Mouse (Mus musculus) heart, postnatal 14 days (tissue): ENCODE data around the gene Mag. TPM values are rescaled to one million over a fixed set of nuclear protein-coding genes. Genes with fewer than 3 reads are reported as not detected.
"Not testable (repeated sequence)": the region's sequence is repeated elsewhere in the genome, so short reads cannot be mapped to it uniquely, and the experiment has no call there.

Experiments used
- DNase-seq, 2 experiments: peaks; one replicate each; pipeline ENCODE4 v3.0.0; 2021 to 2022
- intact Hi-C: fragments of 180-260 bp; cut with DNase I; formaldehyde crosslinking; loops from one replicate; pipeline ENCODE4 v1.15.1; 2025
- long read RNA-seq, 2 experiments: library from polyadenylated mRNA; stranded (forward); transcript quantifications; one replicate each; pipeline ENCODE4 v2.0.0; 2021
- total RNA-seq, 2 experiments: library from RNA; stranded (reverse); gene quantifications; 2 replicates each; pipeline ENCODE4 v1.2.3; 2021

Mag gene
- total RNA-seq, result under 1 TPM; 0.15 to 0.22 TPM
- long read RNA-seq, experiment 1, result 0 reads
- long read RNA-seq, experiment 2, result 0 reads

GRCm38 (mm10) chr7:30914732-30915131, at the start of gene Mag:
TSS of gene Mag (minus strand) at chr7:30914873.
- intact Hi-C loops, result no loop called here
- no peak for DNase-seq

GRCm38 (mm10) chr7:30964366-30964765, 49.7 kb upstream of the Mag start:
- intact Hi-C loops, result no loop called here
- DNase-seq, result no peak

GRCm38 (mm10) chr7:30962862-30963261, 48.2 kb upstream of the Mag start:
- intact Hi-C loops, result no loop called here
- no peak for DNase-seq

- intact Hi-C loops, result no loop called here
- no peak for DNase-seq
These were observed 45.2 kb upstream of the Mag start for GRCm38 (mm10) chr7:30959786-30960349.

GRCm38 (mm10) chr7:30958866-30959487, 44.3 kb upstream of the Mag start:
- intact Hi-C loops, result no loop called here
- DNase-seq, result no peak

- intact Hi-C loops, result no loop called here
- no peak for DNase-seq
These were observed 43.6 kb upstream of the Mag start for GRCm38 (mm10) chr7:30958109-30958865.

GRCm38 (mm10) chr7:30957367-30957783, 42.7 kb upstream of the Mag start:
- intact Hi-C loops, result no loop called here

GRCm38 (mm10) chr7:30956756-30957366, 42.2 kb upstream of the Mag start, which contains the start of gene Usf2:
TSS of gene Usf2 (minus strand) at chr7:30956803.
- intact Hi-C loops, result no loop called here
- peak; percentile 79 to 85 for DNase-seq

More at GRCm38 (mm10) chr7:30957367-30957783, 42.7 kb upstream of the Mag start:
- peak; percentile 95 for DNase-seq

- peak; percentile 64 to 70 for DNase-seq
- intact Hi-C loops, result no loop called here
These were observed 41.7 kb upstream of the Mag start for GRCm38 (mm10) chr7:30956357-30956751.

GRCm38 (mm10) chr7:30955584-30956356, 41.1 kb upstream of the Mag start:
- intact Hi-C loops, result no loop called here
- peak; percentile 93 to 94 for DNase-seq

GRCm38 (mm10) chr7:30954971-30955520, 40.4 kb upstream of the Mag start:
- DNase-seq, result no peak
- intact Hi-C loops, result no loop called here

GRCm38 (mm10) chr7:30954036-30954435, 39.4 kb upstream of the Mag start:
- intact Hi-C loops, result no loop called here
- no peak for DNase-seq

- intact Hi-C loops, result no loop called here
- DNase-seq, result no peak
These were observed 38.8 kb upstream of the Mag start for GRCm38 (mm10) chr7:30953459-30953858.

- intact Hi-C loops, result no loop called here
These were observed 38.0 kb upstream of the Mag start for GRCm38 (mm10) chr7:30952441-30953265.

GRCm38 (mm10) chr7:30949902-30950301, 35.2 kb upstream of the Mag start:
- intact Hi-C loops, DNase-seq: not testable (repeated sequence)

More at GRCm38 (mm10) chr7:30952441-30953265, 38.0 kb upstream of the Mag start:
- DNase-seq, result no peak

- intact Hi-C loops, result no loop called here
- DNase-seq, result no peak
These were observed 31.2 kb upstream of the Mag start for GRCm38 (mm10) chr7:30945876-30946275.

- intact Hi-C loops, DNase-seq: not testable (repeated sequence)
These were observed 30.8 kb upstream of the Mag start for GRCm38 (mm10) chr7:30945466-30945865.

GRCm38 (mm10) chr7:30944706-30945105, 30.0 kb upstream of the Mag start:
- DNase-seq, intact Hi-C loops: not testable (repeated sequence)
